Mouse (Mus musculus): Measurements from ENCODE around the gene Olfr1419. TPM values are rescaled to one million over a fixed set of nuclear protein-coding genes. Genes with fewer than 3 reads are reported as not detected.
"Not testable (repeated sequence)": the region's sequence is repeated elsewhere in the genome, so short reads cannot be mapped to it uniquely, and the experiment has no call there.

Olfr1419 gene
- not detected for total RNA-seq (2021)
- long read RNA-seq = 0 reads

- no peak for DNase-seq (ENCODE audit: low spot score in 2 of 2)
Measured at GRCm38 (mm10) chr19:11875006-11875405, at the start of gene Olfr1419. Gene Olfr1419 (minus strand): TSS chr19:11875106.

- not testable (repeated sequence) for DNase-seq (ENCODE audit: low spot score in 2 of 2)
Measured at GRCm38 (mm10) chr19:11922515-11922914, 47.6 kb upstream of the Olfr1419 start.

- no peak for DNase-seq (ENCODE audit: low spot score in 2 of 2)
Measured at GRCm38 (mm10) chr19:11922068-11922467, 47.2 kb upstream of the Olfr1419 start.

- no peak for DNase-seq (ENCODE audit: low spot score in 2 of 2)
Measured at GRCm38 (mm10) chr19:11915804-11916203, 40.9 kb upstream of the Olfr1419 start.

GRCm38 (mm10) chr19:11912533-11913121 is 37.7 kb upstream of the Olfr1419 start:
- DNase-seq (ENCODE audit: low spot score in 2 of 2) = no peak

- peak; percentile 98 to 99 for DNase-seq (ENCODE audit: low spot score in 2 of 2)
Measured at GRCm38 (mm10) chr19:11912037-11912532, 37.2 kb upstream of the Olfr1419 start, which contains the start of gene Patl1. Gene Patl1 (plus strand): TSS chr19:11912399.

GRCm38 (mm10) chr19:11911603-11912002 is 36.7 kb upstream of the Olfr1419 start:
- DNase-seq (ENCODE audit: low spot score in 2 of 2) = no peak

GRCm38 (mm10) chr19:11911021-11911420 is 36.1 kb upstream of the Olfr1419 start:
- no peak for DNase-seq (ENCODE audit: low spot score in 2 of 2)

- no peak for DNase-seq (ENCODE audit: low spot score in 2 of 2)
Measured at GRCm38 (mm10) chr19:11886265-11886664, 11.4 kb upstream of the Olfr1419 start, which contains the start of gene Olfr1420. Gene Olfr1420 (plus strand): TSS chr19:11886565.

GRCm38 (mm10) chr19:11878404-11878803 is 3.5 kb upstream of the Olfr1419 start:
- not testable (repeated sequence) for DNase-seq (ENCODE audit: low spot score in 2 of 2)

- no peak for DNase-seq (ENCODE audit: low spot score in 2 of 2)
Measured at GRCm38 (mm10) chr19:11867837-11868236, 7.1 kb downstream of the Olfr1419 start.

- DNase-seq (ENCODE audit: low spot score in 2 of 2) = no peak
Measured at GRCm38 (mm10) chr19:11860966-11861365, 13.9 kb downstream of the Olfr1419 start, which contains the start of gene Olfr1418. Gene Olfr1418 (minus strand): TSS chr19:11861066.

- no peak for DNase-seq (ENCODE audit: low spot score in 2 of 2)
Measured at GRCm38 (mm10) chr19:11856506-11856905, 18.4 kb downstream of the Olfr1419 start.

GRCm38 (mm10) chr19:11854821-11855220 is 20.1 kb downstream of the Olfr1419 start:
- no peak for DNase-seq (ENCODE audit: low spot score in 2 of 2)

GRCm38 (mm10) chr19:11852652-11853051 is 22.3 kb downstream of the Olfr1419 start:
- no peak for DNase-seq (ENCODE audit: low spot score in 2 of 2)

- DNase-seq (ENCODE audit: low spot score in 2 of 2) = no peak
Measured at GRCm38 (mm10) chr19:11846333-11846732, 28.6 kb downstream of the Olfr1419 start.

- DNase-seq (ENCODE audit: low spot score in 2 of 2) = no peak
Measured at GRCm38 (mm10) chr19:11839119-11839518, 35.8 kb downstream of the Olfr1419 start, which contains the start of gene Olfr1417. Gene Olfr1417 (minus strand): TSS chr19:11839219.

- DNase-seq (ENCODE audit: low spot score in 2 of 2) = no peak
Measured at GRCm38 (mm10) chr19:11823346-11824065, 51.4 kb downstream of the Olfr1419 start.

GRCm38 (mm10) chr19:11820211-11820610 is 54.7 kb downstream of the Olfr1419 start:
- DNase-seq (ENCODE audit: low spot score in 2 of 2) = peak in 1 of 2 experiments; percentile 23

- peak; percentile 78 to 81 for DNase-seq (ENCODE audit: low spot score in 2 of 2)
Measured at GRCm38 (mm10) chr19:11819800-11820199, 55.1 kb downstream of the Olfr1419 start.

- DNase-seq (ENCODE audit: low spot score in 2 of 2) = no peak
Measured at GRCm38 (mm10) chr19:11819143-11819700, 55.7 kb downstream of the Olfr1419 start, which contains the start of gene Stx3. Gene Stx3 (minus strand): TSS chr19:11819403.
